Mouse (Mus musculus) liver, embryonic 12.5 days (tissue): ENCODE measurements around the gene Slc17a9. TPM values are rescaled to one million over a fixed set of nuclear protein-coding genes. Genes with fewer than 3 reads are reported as not detected.

ENCODE experiments used
- ATAC-seq: fragments of 200-750 bp; cut with Nextera tagmentation; 2 replicates; pipeline ENCODE4 v1.8.0; 2017; ENCODE audit warnings: moderate number of reproducible peaks, mild to moderate bottlenecking, moderate library complexity
- H3K27ac ChIP-seq: fragments of 300-500 bp; sonication (generic); 2 replicates; pipeline ENCODE4 v1.5.1; 2016; ENCODE audit warnings: mild to moderate bottlenecking
- H3K27me3 ChIP-seq: fragments of 300-500 bp; sonication (generic); replicated peaks from 2 replicates; pipeline ENCODE4 v1.6.1; 2016; ENCODE audit warnings: mild to moderate bottlenecking, moderate library complexity
- H3K36me3 ChIP-seq: fragments of 300-500 bp; sonication (generic); 2 replicates; pipeline ENCODE4 v1.6.1; 2016; ENCODE audit warnings: mild to moderate bottlenecking, moderate library complexity
- H3K4me1 ChIP-seq: fragments of 300-500 bp; sonication (generic); 2 replicates; pipeline ENCODE4 v1.6.1; 2016
- H3K4me2 ChIP-seq: fragments of 300-500 bp; sonication (generic); 2 replicates; pipeline ENCODE4 v1.6.1; 2016; ENCODE audit warnings: mild to moderate bottlenecking, moderate library complexity
- H3K4me3 ChIP-seq: fragments of 300-500 bp; sonication (generic); 2 replicates; pipeline ENCODE4 v1.5.1; 2016; ENCODE audit warnings: mild to moderate bottlenecking, moderate library complexity
- H3K9ac ChIP-seq: fragments of 300-500 bp; sonication (generic); 2 replicates; pipeline ENCODE4 v1.6.1; 2016; ENCODE audit warnings: mild to moderate bottlenecking, moderate library complexity
- H3K9me3 ChIP-seq: fragments of 300-500 bp; sonication (generic); replicated peaks from 2 replicates; pipeline ENCODE4 v1.6.1; 2016; ENCODE audit warnings: mild to moderate bottlenecking, moderate library complexity
- WGBS: fragments of 180-500 bp; shearing (Covaris S2); methylation state at CpG from one replicate; pipeline ENCODE4 v1.1.7; 2016; ENCODE audit not compliant: insufficient replicate concordance; 5-methylcytosine and 5-hydroxymethylcytosine counted together
- polyA plus RNA-seq: library from polyadenylated mRNA; unstranded; fragments of >200 nt; fragmentation: Nextera tagmentation; extraction: Ambion mirVana; gene quantifications from 2 replicates; pipeline ENCODE4 v1.2.1, GENCODE M21; 2016

The Slc17a9 gene
- polyA plus RNA-seq, 1 experiment from 2014 or later, result 4.9 TPM

GRCm38 (mm10) chr2:180791674-180792073 lies 66.6 kb downstream of the Slc17a9 start:
- H3K27ac ChIP-seq, result no peak overlapping the region
- no peaks in the 10 kb centered on the region for H3K4me1 ChIP-seq
- no peak overlapping the region for H3K4me3 ChIP-seq
- H3K9me3 ChIP-seq, result no peaks in the 10 kb centered on the region
- peaks cover 43% of the 10 kb centered on the region for H3K27me3 ChIP-seq
- no peak overlapping the region for H3K4me2 ChIP-seq
- WGBS, result 37% methylated on average over 4 of the region's 4 CpGs
- H3K9ac ChIP-seq, result no peak overlapping the region
- no peaks in the 10 kb centered on the region for H3K36me3 ChIP-seq
- no peak for ATAC-seq

Other genes starting within 250 kb of the Slc17a9 start
- 0.12 and 0.31 TPM in 2 replicates for gene Ntsr1, start 225.3 kb upstream of the Slc17a9 start, polyA plus RNA-seq
- 15.2 and 15.6 TPM in 2 replicates for gene Mrgbp, start 144.0 kb upstream of the Slc17a9 start, polyA plus RNA-seq
- gene Ogfr, start 136.0 kb upstream of the Slc17a9 start, polyA plus RNA-seq, result 31.6 and 32.5 TPM in 2 replicates
- gene Col9a3, start 127.5 kb upstream of the Slc17a9 start, polyA plus RNA-seq, result 2.4 and 2.9 TPM in 2 replicates
- gene Tcfl5, start 82.6 kb upstream of the Slc17a9 start, polyA plus RNA-seq, result 0.08 and 0.26 TPM in 2 replicates
- gene Dido1, start 15.3 kb upstream of the Slc17a9 start, polyA plus RNA-seq, result 20.6 and 21.5 TPM in 2 replicates
- 102 and 111 TPM in 2 replicates for gene Gid8, start 15.1 kb upstream of the Slc17a9 start, polyA plus RNA-seq
- not detected in 2 replicates for gene Bhlhe23, start 51.6 kb downstream of the Slc17a9 start, polyA plus RNA-seq
- gene Ythdf1, start 195.7 kb downstream of the Slc17a9 start, polyA plus RNA-seq, result 42.3 and 42.6 TPM in 2 replicates
- not detected in 2 replicates for gene Birc7, start 203.8 kb downstream of the Slc17a9 start, polyA plus RNA-seq
- gene Nkain4, start 229.4 kb downstream of the Slc17a9 start, polyA plus RNA-seq, result 2.4 and 3.4 TPM in 2 replicates
- 47.4 and 47.6 TPM in 2 replicates for gene Arfgap1, start 242.0 kb downstream of the Slc17a9 start, polyA plus RNA-seq